11 mouse cellular contexts compared by ENCODE assay signal in genomic region chr7:144132699-144133387, GRCm38 (mm10).
DNase-seq lines count a peak whose midpoint lies in the region; ATAC-seq lines count a peak whose summit lies in the region.
"Had no signal": no experiment of that assay in that cellular context is flagged by ENCODE, and none has a peak within 500 bp of the region (broad histone marks: within the 10 kb centered on the region; RNA-seq: fewer than 3 reads in every experiment).

No protein-coding gene starts in this region.

- H3K36me3 ChIP-seq in midbrain, embryonic 14.5 days (ENCODE audit: control insufficient read depth, insufficient read depth, low read length): no peaks in the 10 kb centered on the region
- H3K36me3 ChIP-seq in heart, embryonic 10.5 days: no peaks in the 10 kb centered on the region
- H3K36me3 ChIP-seq: limb, embryonic 13.5 days had no signal

- H3K27me3 ChIP-seq in midbrain, embryonic 14.5 days (ENCODE audit: control insufficient read depth, insufficient read depth, low read length): no peaks in the 10 kb centered on the region
- H3K27me3 ChIP-seq in heart, embryonic 10.5 days (ENCODE audit: insufficient read depth, poor library complexity, severe bottlenecking): peaks cover 11% of the 10 kb centered on the region; the same call in 1 of the 2 replicates
- H3K27me3 ChIP-seq: limb, embryonic 13.5 days had no signal

- H3K4me3 ChIP-seq in midbrain, embryonic 14.5 days (replicated peaks; ENCODE audit: low read depth, low read length): peak overlapping the region; percentile 24
- H3K4me3 ChIP-seq in heart, embryonic 10.5 days: no peak overlapping the region
- H3K4me3 ChIP-seq: heart, adult 2 months; limb, embryonic 13.5 days had no signal

- H3K4me2 ChIP-seq in midbrain, embryonic 14.5 days (ENCODE audit: low read length): peak overlapping the region; percentile 48
- H3K4me2 ChIP-seq: limb, embryonic 13.5 days had no signal

- peak overlapping the region; percentile 82 for H3K27ac ChIP-seq in midbrain, embryonic 14.5 days (replicated peaks; ENCODE audit: low read depth, low read length)
- no peak overlapping the region for H3K27ac ChIP-seq in heart, embryonic 10.5 days
- H3K27ac ChIP-seq: heart, adult 2 months; limb, embryonic 13.5 days had no signal

- no peaks in the 10 kb centered on the region for H3K9me3 ChIP-seq in midbrain, embryonic 14.5 days (ENCODE audit: control insufficient read depth, low read length)
- no peaks in the 10 kb centered on the region for H3K9me3 ChIP-seq in heart, embryonic 10.5 days
- H3K9me3 ChIP-seq: limb, embryonic 13.5 days had no signal

- H3K9ac ChIP-seq in midbrain, embryonic 14.5 days (replicated peaks; ENCODE audit: low read length): peak overlapping the region; percentile 26; the same call in 1 of the 2 replicates
- H3K9ac ChIP-seq: limb, embryonic 13.5 days had no signal

- H3K4me1 ChIP-seq in midbrain, embryonic 14.5 days (ENCODE audit: control insufficient read depth, insufficient read depth, low read length): peaks cover 14% of the 10 kb centered on the region
- H3K4me1 ChIP-seq in heart, embryonic 10.5 days: 0 out of 2 replicates have a peak, but pooled peaks cover 3% of the 10 kb centered on the region
- H3K4me1 ChIP-seq: limb, embryonic 13.5 days had no signal

- peak; percentile 50; the same call in 1 of the 2 replicates for ATAC-seq in midbrain, embryonic 14.5 days (ENCODE audit: low FRiP score, low TSS enrichment)
- ATAC-seq: inflammation-experienced regulatory T-cells, adult 6 months had no signal

- WGBS in midbrain, embryonic 14.5 days: 43% methylated on average over 22 of the region's 22 CpGs
- 77% methylated on average over 22 of the region's 22 CpGs for WGBS in heart, embryonic 10.5 days

- DNase-seq in retina, postnatal 1 day: peak; percentile 52
- DNase-seq in retina, embryonic 14.5 days (ENCODE audit: low spot score): no peak
- DNase-seq in layer of hippocampus, adult 18-20 months (ENCODE audit: low spot score in 2 of 2): peak; percentile 25 to 73
- peak; percentile 75 for DNase-seq in midbrain, embryonic 14.5 days
- no peak for DNase-seq in heart, embryonic 10.5 days (ENCODE audit: low spot score)
- no peak for DNase-seq in thymus, postnatal 25 days
- DNase-seq in ovary, adult 18-20 months (ENCODE audit: low spot score): no peak
- DNase-seq: cerebellum, adult 8-10 months; heart, adult 2 months had no signal

Comparison
In these comparisons a context has a peak if more than half of its experiments do, and no peak if none do; other contexts are left out.
1. DNase-seq: peak in retina, postnatal 1 day (single experiment), layer of hippocampus, adult 18-20 months (2 of 2) and midbrain, embryonic 14.5 days (single experiment); none in retina, embryonic 14.5 days (single experiment), heart, embryonic 10.5 days (single experiment), thymus, postnatal 25 days (single experiment) and ovary, adult 18-20 months (single experiment).